Mouse (Mus musculus): Measurements from ENCODE around the gene Olfr70. TPM values are rescaled to one million over a fixed set of nuclear protein-coding genes. Genes with fewer than 3 reads are reported as not detected.
A peak's percentile ranks its signal among the peaks of the same experiment; 100 is the strongest.

Olfr70 gene
- polyA plus RNA-seq, 1 experiment from 2014 or later: not detected

GRCm38 (mm10) chr4:43673703-43674102, 26.9 kb downstream of the Olfr70 start:
- peaks cover 3% of the 10 kb centered on the region; the same call in 1 of the 2 replicates for H3K27me3 ChIP-seq (ENCODE audit: control insufficient read depth, insufficient read depth, low read depth, low read length)
- no peaks in the 10 kb centered on the region for H3K36me3 ChIP-seq (ENCODE audit: control insufficient read depth, insufficient read depth)
- H3K27ac ChIP-seq (ENCODE audit: low read length): no peak overlapping the region
- H3K4me2 ChIP-seq (ENCODE audit: low read depth, low read length): no peak overlapping the region
- H3K9ac ChIP-seq (ENCODE audit: low read depth, low read length): no peak overlapping the region
- no peaks in the 10 kb centered on the region for H3K9me3 ChIP-seq (replicated peaks; ENCODE audit: control insufficient read depth, low read length)
- WGBS (ENCODE audit: insufficient replicate concordance): 53% methylated on average over 8 of the region's 8 CpGs
- no peak overlapping the region for H3K4me3 ChIP-seq (ENCODE audit: low read depth, low read length)
- no peak for ATAC-seq (ENCODE audit: low read depth)
- peaks cover 7% of the 10 kb centered on the region for H3K4me1 ChIP-seq (ENCODE audit: control insufficient read depth, low read depth, low read length)

DNA sequence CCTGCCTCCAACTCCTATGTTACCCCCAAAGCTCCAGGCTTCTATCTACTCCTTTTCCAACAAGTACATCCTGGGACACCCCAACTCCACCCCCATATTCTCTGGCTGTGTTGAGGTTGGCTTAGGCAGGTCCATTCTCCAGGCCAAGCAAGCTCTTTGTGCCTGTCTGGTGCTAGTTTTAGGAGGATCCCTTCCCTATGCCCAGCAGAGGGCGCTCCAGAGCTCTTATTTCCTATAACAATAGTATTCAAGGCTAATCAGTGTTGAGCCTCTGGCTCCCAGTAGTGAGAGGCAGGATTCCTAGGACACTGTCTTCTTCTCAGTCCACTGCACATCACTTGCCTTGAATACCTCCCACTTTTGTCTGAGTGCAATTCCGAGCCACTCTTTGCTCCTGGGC, 28.5 kb downstream of the Olfr70 start:
- Histone ChIP-seq H3K27ac (ENCODE audit: low read length) (no peak overlapping the region), H3K4me2 (ENCODE audit: low read depth, low read length) (no peak overlapping the region), H3K4me3 (ENCODE audit: low read depth, low read length) (no peak overlapping the region), H3K9me3 (replicated peaks; ENCODE audit: control insufficient read depth, low read length) (no peaks in the 10 kb centered on the region), H3K27me3 (ENCODE audit: control insufficient read depth, insufficient read depth, low read depth, low read length) (peaks cover 3% of the 10 kb centered on the region; the same call in 1 of the 2 replicates), H3K36me3 (ENCODE audit: control insufficient read depth, insufficient read depth) (no peaks in the 10 kb centered on the region), H3K4me1 (ENCODE audit: control insufficient read depth, low read depth, low read length) (peaks cover 11% of the 10 kb centered on the region), H3K9ac (ENCODE audit: low read depth, low read length) (no peak overlapping the region)
- 6% methylated on average over 2 of the region's 2 CpGs for WGBS (ENCODE audit: insufficient replicate concordance)
- no peak for ATAC-seq (ENCODE audit: low read depth)

- WGBS (ENCODE audit: insufficient replicate concordance): 2% methylated on average over 24 of the region's 25 CpGs
- no peaks in the 10 kb centered on the region for H3K36me3 ChIP-seq (ENCODE audit: control insufficient read depth, insufficient read depth)
- peak overlapping the region; percentile 78 for H3K9ac ChIP-seq (ENCODE audit: low read depth, low read length)
- peak overlapping the region; percentile 94 for H3K4me2 ChIP-seq (ENCODE audit: low read depth, low read length)
- no peaks in the 10 kb centered on the region for H3K9me3 ChIP-seq (replicated peaks; ENCODE audit: control insufficient read depth, low read length)
- H3K27ac ChIP-seq (ENCODE audit: low read length): no peak overlapping the region
- peaks cover 11% of the 10 kb centered on the region for H3K4me1 ChIP-seq (ENCODE audit: control insufficient read depth, low read depth, low read length)
- H3K4me3 ChIP-seq (ENCODE audit: low read depth, low read length): peak overlapping the region; percentile 75
- peak; percentile 74 for ATAC-seq (ENCODE audit: low read depth)
- peaks cover 14% of the 10 kb centered on the region for H3K27me3 ChIP-seq (ENCODE audit: control insufficient read depth, insufficient read depth, low read depth, low read length)
These were observed 31.2 kb downstream of the Olfr70 start for GRCm38 (mm10) chr4:43669428-43669794.

DNA sequence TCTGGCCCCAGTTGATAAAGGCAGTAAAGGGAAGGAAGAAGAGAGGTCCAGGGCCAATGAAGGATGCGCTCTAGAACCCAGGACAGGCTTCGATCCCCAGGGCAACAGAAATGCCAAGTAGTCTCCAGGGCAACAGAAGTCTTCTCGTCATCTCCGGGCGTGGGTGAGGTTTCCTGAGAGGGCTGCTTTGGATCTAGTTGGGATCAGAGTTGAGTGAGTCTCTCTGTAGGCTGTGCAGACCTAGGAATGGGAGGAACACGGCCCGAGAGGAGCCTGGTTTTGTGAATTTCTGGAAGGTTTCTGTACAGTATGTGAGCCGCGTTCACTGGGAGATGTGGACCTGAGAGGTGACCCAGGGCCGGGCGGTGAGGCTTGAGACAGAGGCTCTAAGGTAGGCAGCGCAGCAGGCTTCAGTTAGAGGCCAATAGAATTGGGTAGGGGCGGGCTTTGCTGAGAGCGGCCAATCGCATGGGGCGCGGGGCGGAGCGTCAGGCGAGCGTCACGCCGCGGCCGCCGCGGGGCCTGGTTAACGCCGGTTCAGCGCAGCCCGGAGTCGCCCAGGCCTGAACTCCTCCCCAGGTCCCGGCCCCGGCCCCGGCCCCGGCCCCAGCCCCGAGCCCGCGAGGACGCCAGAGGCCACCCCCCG, 31.7 kb downstream of the Olfr70 start, which contains the start of the genes Tmem8b and Fam221b:
Tmem8b (plus strand) TSS at position 190 of the 646 bp plus-strand sequence.
Fam221b (minus strand) TSS at position 364 of the 646 bp plus-strand sequence.
- Histone ChIP-seq H3K4me2 (ENCODE audit: low read depth, low read length) (peak within 1 kb of the TSS; percentile 94), H3K36me3 (ENCODE audit: control insufficient read depth, insufficient read depth) (no peaks in the 10 kb centered on the region), H3K9me3 (replicated peaks; ENCODE audit: control insufficient read depth, low read length) (no peaks in the 10 kb centered on the region), H3K27me3 (ENCODE audit: control insufficient read depth, insufficient read depth, low read depth, low read length) (peaks cover 14% of the 10 kb centered on the region), H3K9ac (ENCODE audit: low read depth, low read length) (peak within 1 kb of the TSS; percentile 78), H3K4me1 (ENCODE audit: control insufficient read depth, low read depth, low read length) (peaks cover 11% of the 10 kb centered on the region), H3K27ac (ENCODE audit: low read length) (no peak within 1 kb of the TSS), H3K4me3 (ENCODE audit: low read depth, low read length) (peak within 1 kb of the TSS; percentile 75)
- 2% methylated on average over 33 of the region's 41 CpGs for WGBS (ENCODE audit: insufficient replicate concordance)
- ATAC-seq (ENCODE audit: low read depth): peak; percentile 97

DNA sequence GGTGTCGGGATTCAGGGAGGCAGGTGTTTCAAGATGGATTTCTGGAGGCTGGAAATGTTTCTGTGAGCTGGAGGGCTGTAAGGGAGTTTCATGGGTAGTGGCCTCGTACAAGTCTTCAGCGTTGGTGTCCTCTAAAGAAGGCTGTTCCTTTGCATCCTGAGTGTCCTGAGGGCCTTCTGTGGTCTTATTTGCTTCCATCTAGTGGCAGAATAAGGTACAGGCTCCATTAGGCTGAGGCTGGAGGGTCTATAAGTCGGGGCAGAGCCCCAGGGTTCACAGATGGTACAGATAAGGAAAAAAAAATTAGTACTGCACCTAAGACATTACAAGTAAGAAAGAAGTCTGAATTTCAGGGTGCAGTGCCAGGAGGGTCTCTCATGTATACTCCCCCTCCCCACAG, 34.2 kb downstream of the Olfr70 start:
- H3K4me2 ChIP-seq (ENCODE audit: low read depth, low read length): no peak overlapping the region
- ATAC-seq (ENCODE audit: low read depth): no peak
- H3K27ac ChIP-seq (ENCODE audit: low read length): no peak overlapping the region
- no peak overlapping the region for H3K9ac ChIP-seq (ENCODE audit: low read depth, low read length)
- H3K27me3 ChIP-seq (ENCODE audit: control insufficient read depth, insufficient read depth, low read depth, low read length): peaks cover 36% of the 10 kb centered on the region
- H3K4me1 ChIP-seq (ENCODE audit: control insufficient read depth, low read depth, low read length): peaks cover 11% of the 10 kb centered on the region
- H3K36me3 ChIP-seq (ENCODE audit: control insufficient read depth, insufficient read depth): no peaks in the 10 kb centered on the region
- H3K9me3 ChIP-seq (replicated peaks; ENCODE audit: control insufficient read depth, low read length): no peaks in the 10 kb centered on the region
- 14% methylated on average over 4 of the region's 4 CpGs for WGBS (ENCODE audit: insufficient replicate concordance)
- no peak overlapping the region for H3K4me3 ChIP-seq (ENCODE audit: low read depth, low read length)

DNA sequence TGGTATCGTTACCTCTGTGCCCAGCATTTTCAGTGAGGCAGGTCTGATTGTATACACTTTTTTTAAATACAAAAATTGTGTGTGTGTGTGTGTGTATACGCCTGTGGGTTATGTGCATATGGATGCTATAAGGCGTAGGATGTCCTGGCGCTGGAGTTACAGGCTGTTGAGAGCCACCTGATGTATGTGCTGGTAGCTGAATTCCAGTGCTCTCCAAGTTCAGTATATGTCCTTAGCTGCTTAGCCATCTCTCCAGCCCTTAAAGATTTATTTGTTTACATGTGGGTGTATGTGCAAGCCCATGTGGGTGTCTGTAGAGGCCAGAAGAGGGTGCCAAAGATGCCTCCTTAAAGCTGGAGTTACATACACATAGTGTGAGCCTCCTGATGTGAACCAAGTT, 43.5 kb downstream of the Olfr70 start:
- Histone ChIP-seq H3K27ac (ENCODE audit: low read length) (no peak overlapping the region), H3K4me3 (ENCODE audit: low read depth, low read length) (peak overlapping the region; percentile 90), H3K9ac (ENCODE audit: low read depth, low read length) (no peak overlapping the region), H3K4me1 (ENCODE audit: control insufficient read depth, low read depth, low read length) (peaks cover 14% of the 10 kb centered on the region), H3K9me3 (replicated peaks; ENCODE audit: control insufficient read depth, low read length) (no peaks in the 10 kb centered on the region), H3K36me3 (ENCODE audit: control insufficient read depth, insufficient read depth) (no peaks in the 10 kb centered on the region), H3K4me2 (ENCODE audit: low read depth, low read length) (peak overlapping the region; percentile 82), H3K27me3 (ENCODE audit: control insufficient read depth, insufficient read depth, low read depth, low read length) (peaks cover 10% of the 10 kb centered on the region)
- WGBS (ENCODE audit: insufficient replicate concordance): 59% methylated on average over 4 of the region's 4 CpGs
- ATAC-seq (ENCODE audit: low read depth): no peak

DNA sequence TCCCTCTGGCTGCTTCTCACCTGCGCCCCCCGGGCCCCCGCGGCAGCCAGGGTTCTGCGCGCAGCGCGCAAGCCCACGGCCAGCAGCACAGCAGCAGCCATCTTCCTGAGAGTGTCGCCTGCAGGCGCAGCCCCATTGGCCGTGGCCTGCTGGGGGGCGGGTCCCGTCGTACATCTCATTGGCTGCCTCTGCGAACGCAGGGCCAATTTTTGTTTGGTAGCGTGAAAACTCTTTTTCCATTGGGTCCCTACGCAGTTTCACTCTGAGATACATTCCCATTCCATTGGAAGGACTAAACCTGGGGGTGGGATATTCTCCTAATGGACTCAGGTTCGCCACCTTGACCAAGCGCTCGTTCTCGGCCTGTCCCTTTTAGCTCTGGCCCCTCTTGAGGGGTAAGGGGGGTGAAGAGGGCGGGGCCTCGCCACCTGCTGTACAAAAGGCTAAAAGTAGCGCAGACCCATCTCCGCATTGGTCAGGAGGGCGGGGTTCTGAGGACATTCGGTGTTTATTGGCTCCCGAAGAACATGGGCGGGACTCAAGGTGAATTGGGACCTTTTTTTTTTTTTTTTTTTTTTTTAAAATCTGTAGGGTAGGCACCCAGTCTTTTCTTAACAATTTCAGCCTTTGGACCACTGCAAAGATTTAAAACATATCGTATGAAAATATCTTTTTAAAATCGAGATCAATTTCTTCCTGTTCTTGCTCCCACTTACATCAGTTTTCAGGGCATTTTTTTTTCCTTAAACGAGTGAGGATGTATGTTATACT, 44.1 kb downstream of the Olfr70 start, which contains the start of gene Hint2:
Hint2 (minus strand) TSS at position 128 of the 771 bp plus-strand sequence.
- peak within 1 kb of the TSS; percentile 89 for H3K27ac ChIP-seq (ENCODE audit: low read length)
- H3K4me3 ChIP-seq (ENCODE audit: low read depth, low read length): peak within 1 kb of the TSS; percentile 90
- peak; percentile 95 for ATAC-seq (ENCODE audit: low read depth)
- 2% methylated on average over 34 of the region's 34 CpGs for WGBS (ENCODE audit: insufficient replicate concordance)
- H3K36me3 ChIP-seq (ENCODE audit: control insufficient read depth, insufficient read depth): no peaks in the 10 kb centered on the region
- H3K9ac ChIP-seq (ENCODE audit: low read depth, low read length): peak within 1 kb of the TSS; percentile 91
- peaks cover 14% of the 10 kb centered on the region for H3K4me1 ChIP-seq (ENCODE audit: control insufficient read depth, low read depth, low read length)
- H3K27me3 ChIP-seq (ENCODE audit: control insufficient read depth, insufficient read depth, low read depth, low read length): peaks cover 4% of the 10 kb centered on the region; the same call in 1 of the 2 replicates
- H3K4me2 ChIP-seq (ENCODE audit: low read depth, low read length): peak within 1 kb of the TSS; percentile 82
- H3K9me3 ChIP-seq (replicated peaks; ENCODE audit: control insufficient read depth, low read length): no peaks in the 10 kb centered on the region

GRCm38 (mm10) chr4:43655656-43656338, 44.8 kb downstream of the Olfr70 start:
- WGBS (ENCODE audit: insufficient replicate concordance): 8% methylated on average over 34 of the region's 34 CpGs

More at GRCm38 (mm10) chr4:43655656-43656338, 44.8 kb downstream of the Olfr70 start:
- peak overlapping the region; percentile 90 for H3K4me3 ChIP-seq (ENCODE audit: low read depth, low read length)
- H3K4me1 ChIP-seq (ENCODE audit: control insufficient read depth, low read depth, low read length): peaks cover 14% of the 10 kb centered on the region
- H3K4me2 ChIP-seq (ENCODE audit: low read depth, low read length): peak overlapping the region; percentile 82
- peak overlapping the region; percentile 91 for H3K9ac ChIP-seq (ENCODE audit: low read depth, low read length)
- H3K27me3 ChIP-seq (ENCODE audit: control insufficient read depth, insufficient read depth, low read depth, low read length): no peaks in the 10 kb centered on the region; the same call in 1 of the 2 replicates
- H3K36me3 ChIP-seq (ENCODE audit: control insufficient read depth, insufficient read depth): no peaks in the 10 kb centered on the region
- peak; percentile 11 for ATAC-seq (ENCODE audit: low read depth)
- H3K9me3 ChIP-seq (replicated peaks; ENCODE audit: control insufficient read depth, low read length): no peaks in the 10 kb centered on the region
- H3K27ac ChIP-seq (ENCODE audit: low read length): peak overlapping the region; percentile 80
